Mouse (Mus musculus) CH12.LX (cell line): ENCODE measurements at regions not wholly inside any gene's neighbourhood (a gene's known extent, or its start where the extent isn't known, plus 50 kb on each side); places are given as distances from the start of the nearest gene placed in this dataset.

Experiments used
- DNase-seq: peaks from one replicate; pipeline ENCODE4 v3.0.0-alpha.2; 2013; ENCODE audit errors: extremely low read depth
- H3K27ac ChIP-seq: 2 replicates; pipeline ENCODE4 v1.5.1; 2012; ENCODE audit warnings: low read depth, mild to moderate bottlenecking, control low read depth, moderate library complexity; ENCODE audit not compliant: insufficient read depth
- H3K27me3 ChIP-seq: replicated peaks from 2 replicates; pipeline ENCODE3; 2012; ENCODE audit warnings: inconsistent platforms
- H3K36me3 ChIP-seq, 2 experiments: replicated peaks in 1 of 2; 2 replicates each; pipeline versions ENCODE3 to v1.6.1; 2012; ENCODE audit warnings: inconsistent platforms in 1 of 2, low read length in 1 of 2, mild to moderate bottlenecking in 1 of 2, mixed read lengths in 1 of 2, moderate library complexity in 1 of 2; ENCODE audit not compliant: control insufficient read depth in 1 of 2, insufficient read depth in 1 of 2
- H3K4me1 ChIP-seq, 2 experiments: 2 replicates each; pipeline ENCODE4 v1.6.1; 2012; ENCODE audit warnings: inconsistent platforms in 1 of 2, moderate library complexity in 1 of 2; ENCODE audit not compliant: insufficient read depth in 2 of 2, control insufficient read depth in 1 of 2
- H3K4me2 ChIP-seq: 2 replicates; pipeline ENCODE4 v1.6.1; 2012; ENCODE audit warnings: low read depth, mild to moderate bottlenecking, control low read depth; ENCODE audit not compliant: poor library complexity, insufficient read depth, severe bottlenecking
- H3K4me3 ChIP-seq, 3 experiments: fragments of 150-350 bp in 1 of 3; sonication (generic) in 1 of 3; replicated peaks in 1 of 3; 2 replicates each; pipeline versions ENCODE3 to v1.5.1; 2011 to 2012; ENCODE audit warnings: low read depth in 2 of 3, low read length in 2 of 3, mild to moderate bottlenecking in 2 of 3, moderate library complexity in 2 of 3, control low read depth in 1 of 3, improper control_type of control experiment in 1 of 3, inconsistent platforms in 1 of 3, mixed read lengths in 1 of 3; ENCODE audit not compliant: poor library complexity in 1 of 3
- H3K79me2 ChIP-seq: replicated peaks from 2 replicates; pipeline ENCODE4 v1.6.1; 2012; ENCODE audit warnings: mild to moderate bottlenecking, moderate library complexity; ENCODE audit not compliant: control insufficient read depth, poor library complexity, insufficient read depth, severe bottlenecking; ENCODE audit errors: extremely low read depth
- H3K9ac ChIP-seq: 2 replicates; pipeline ENCODE4 v1.6.1; 2012; ENCODE audit warnings: low read depth, mild to moderate bottlenecking, control low read depth, moderate library complexity; ENCODE audit not compliant: insufficient read depth
- H3K9me3 ChIP-seq: replicated peaks from 2 replicates; pipeline ENCODE3; 2012; ENCODE audit warnings: low read length, inconsistent platforms, mixed read lengths
- BHLHE40 ChIP-seq: IDR thresholded peaks from 2 replicates; pipeline ENCODE4 v1.6.1; 2011; ENCODE audit warnings: mild to moderate bottlenecking, low read depth, low read length, improper control_type of control experiment
- CHD1 ChIP-seq: IDR thresholded peaks from 2 replicates; pipeline ENCODE4 v1.6.1; 2012; ENCODE audit warnings: low read depth, low read length, improper control_type of control experiment, inconsistent platforms
- E2F4 ChIP-seq: IDR thresholded peaks from 2 replicates; pipeline ENCODE4 v1.6.1; 2011; ENCODE audit warnings: low read depth, low read length, improper control_type of control experiment; ENCODE audit not compliant: insufficient replicate concordance
- EP300 ChIP-seq: IDR thresholded peaks from 2 replicates; pipeline ENCODE4 v1.6.1; 2011; ENCODE audit warnings: low read length, improper control_type of control experiment
- ETS1 ChIP-seq: conservative IDR thresholded peaks from 2 replicates; pipeline ENCODE4 v1.6.1; 2012; ENCODE audit warnings: low read depth, mild to moderate bottlenecking, inconsistent platforms, low read length, improper control_type of control experiment, moderate library complexity
- GABPA ChIP-seq: IDR thresholded peaks from 2 replicates; pipeline ENCODE4 v1.6.1; 2012; ENCODE audit warnings: low read depth, low read length, improper control_type of control experiment, inconsistent platforms; ENCODE audit not compliant: insufficient replicate concordance
- JUND ChIP-seq: conservative IDR thresholded peaks from 2 replicates; pipeline ENCODE4 v1.6.1; 2011; ENCODE audit warnings: low read depth, low read length, improper control_type of control experiment
- MAX ChIP-seq: IDR thresholded peaks from 2 replicates; pipeline ENCODE4 v1.6.1; 2011; ENCODE audit warnings: low read length, improper control_type of control experiment
- MAZ ChIP-seq: IDR thresholded peaks from 2 replicates; pipeline ENCODE4 v1.6.1; 2012; ENCODE audit warnings: low read depth, mild to moderate bottlenecking, inconsistent platforms, low read length, improper control_type of control experiment, moderate library complexity
- MEF2A ChIP-seq: IDR thresholded peaks from 2 replicates; pipeline ENCODE4 v1.6.1; 2014; ENCODE audit warnings: low read depth, mild to moderate bottlenecking, inconsistent platforms, low read length, improper control_type of control experiment, borderline replicate concordance
- MXI1 ChIP-seq: IDR thresholded peaks from 2 replicates; pipeline ENCODE4 v1.6.1; 2011; ENCODE audit warnings: mild to moderate bottlenecking, low read depth, low read length, improper control_type of control experiment
- PAX5 ChIP-seq: IDR thresholded peaks from 2 replicates; pipeline ENCODE4 v1.6.1; 2012; ENCODE audit warnings: low read length, inconsistent platforms, mixed read lengths
- RAD21 ChIP-seq: IDR thresholded peaks from 2 replicates; pipeline ENCODE4 v1.6.1; 2011; ENCODE audit warnings: low read depth, mild to moderate bottlenecking, low read length, improper control_type of control experiment, moderate library complexity
- RCOR1 ChIP-seq: conservative IDR thresholded peaks from 2 replicates; pipeline ENCODE4 v1.6.1; 2012; ENCODE audit warnings: low read depth, mild to moderate bottlenecking, inconsistent platforms, low read length, improper control_type of control experiment
- SIN3A ChIP-seq: IDR thresholded peaks from 2 replicates; pipeline ENCODE4 v1.6.1; 2012; ENCODE audit warnings: low read length, improper control_type of control experiment, inconsistent platforms
- SMC3 ChIP-seq: IDR thresholded peaks from 2 replicates; pipeline ENCODE4 v1.6.1; 2011; ENCODE audit warnings: low read depth, low read length, improper control_type of control experiment
- USF2 ChIP-seq: conservative IDR thresholded peaks from 2 replicates; pipeline ENCODE4 v1.6.1; 2011; ENCODE audit warnings: low read depth, low read length, improper control_type of control experiment
- ZC3H11A ChIP-seq: IDR thresholded peaks from 2 replicates; pipeline ENCODE4 v1.6.1; 2012; ENCODE audit warnings: low read depth, mild to moderate bottlenecking, inconsistent platforms, low read length, improper control_type of control experiment
- dilution Hi-C: fragments of 300-500 bp; cut with MboI; formaldehyde crosslinking; loops from 2 replicates; pipeline ENCODE4 v1.14.3; 2020; ENCODE audit warnings: low sequenced_read_pairs; ENCODE audit not compliant: extremely low pct_unique_long_range_greater_than_20kb, extremely low pct_ligation_motif_present
- in situ Hi-C: fragments of 300-500 bp; cut with MboI; formaldehyde crosslinking; loops from 3 replicates; pipeline ENCODE4 v1.14.3; 2019; ENCODE audit warnings: low sequenced_read_pairs, low pct_ligation_motif_present, low pct_unique_long_range_greater_than_20kb, mixed read lengths

DNA sequence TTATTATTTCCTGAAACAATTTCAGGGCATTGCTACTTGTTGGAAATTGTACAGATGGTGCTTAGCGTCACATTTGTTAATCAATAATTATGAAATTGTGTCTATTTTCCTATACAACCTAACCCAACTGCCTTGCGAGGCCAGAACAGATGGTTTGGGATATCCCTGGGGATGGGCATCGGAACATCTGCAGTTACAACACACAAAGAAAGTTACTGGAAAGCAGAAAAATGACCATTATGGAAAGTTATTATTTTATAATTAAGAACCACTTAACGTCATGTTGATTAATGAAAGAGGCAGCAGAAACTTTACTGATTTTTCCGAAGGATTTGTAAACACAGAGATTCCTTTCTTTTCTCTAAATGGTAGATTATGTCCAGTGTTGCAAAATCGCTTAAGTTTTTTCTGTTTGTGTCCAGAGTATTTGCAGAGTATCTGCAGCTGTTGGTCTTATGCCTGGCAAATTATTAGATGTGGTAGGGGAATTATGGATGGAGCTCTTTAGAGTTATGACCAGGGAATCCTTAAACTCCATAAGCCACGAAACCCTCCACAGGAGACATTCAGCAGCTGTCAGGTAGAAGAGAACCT lies 163.2 kb upstream of the Ankrd50 start:
- H3K36me3 ChIP-seq: no peaks in the 10 kb centered on the region
- no peak overlapping the region for H3K4me3 ChIP-seq
- no peaks in the 10 kb centered on the region for H3K9me3 ChIP-seq
- no peak overlapping the region for H3K27ac ChIP-seq
- no peak for DNase-seq
- no peak overlapping the region for H3K9ac ChIP-seq
- H3K79me2 ChIP-seq: no peaks in the 10 kb centered on the region
- dilution Hi-C loops (no loop called here), in situ Hi-C loops (no loop called here)
- TF ChIP-seq SIN3A (no peak), USF2 (no peak), CHD1 (no peak), RCOR1 (no peak), ETS1 (no peak), MAX (no peak), JUND (no peak), MEF2A (no peak), MAZ (no peak), EP300 (no peak), RAD21 (no peak), BHLHE40 (no peak), PAX5 (no peak), E2F4 (no peak)
- H3K27me3 ChIP-seq: no peaks in the 10 kb centered on the region
- H3K4me1 ChIP-seq: 0 out of 4 replicates have a peak, but pooled peaks cover 0 to 2% of the 10 kb centered on the region in 2 experiments
- H3K4me2 ChIP-seq: no peak overlapping the region

DNA sequence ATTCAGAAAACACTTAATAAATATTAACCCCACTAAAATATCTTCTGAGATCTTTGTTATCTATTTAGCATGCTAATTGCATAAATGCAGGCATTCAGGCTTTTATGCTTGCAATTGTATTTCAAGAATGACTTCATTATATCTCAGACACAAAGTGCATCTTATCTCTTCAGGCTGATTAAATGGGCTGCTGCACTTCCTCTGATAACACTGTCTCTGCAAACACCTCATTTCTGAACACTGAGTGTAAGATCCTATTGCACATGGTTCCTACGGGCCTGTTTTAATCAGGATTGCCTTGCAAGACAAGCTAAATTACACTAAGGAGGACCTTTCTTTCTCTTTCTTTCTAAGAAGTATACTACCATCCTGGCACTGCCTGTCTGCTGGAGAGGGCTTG lies 157.1 kb upstream of the Ankrd50 start:
- TF ChIP-seq BHLHE40 (no peak), GABPA (no peak), CHD1 (no peak), SMC3 (no peak), USF2 (no peak), ZC3H11A (no peak), MXI1 (no peak)
- H3K9ac ChIP-seq: no peak overlapping the region
- H3K27ac ChIP-seq: no peak overlapping the region
- H3K27me3 ChIP-seq: no peaks in the 10 kb centered on the region
- no peaks in the 10 kb centered on the region for H3K36me3 ChIP-seq
- no peaks in the 10 kb centered on the region for H3K9me3 ChIP-seq
- no peak for DNase-seq
- in situ Hi-C loops: no loop called here
- no peaks in the 10 kb centered on the region for H3K79me2 ChIP-seq
- H3K4me3 ChIP-seq: no peak overlapping the region
- H3K4me2 ChIP-seq: no peak overlapping the region
- H3K4me1 ChIP-seq: no peaks in the 10 kb centered on the region; a peak in 1 of 4 replicates
- dilution Hi-C loops: no loop called here
